Mouse (Mus musculus) C2C12 (cell line): ENCODE results near the gene Akr1d1.

Experiments
- CEBPB ChIP-seq: IDR thresholded peaks from one replicate; pipeline ENCODE4 v1.6.1; 2011; ENCODE audit warnings: low read depth, mild to moderate bottlenecking, control low read depth, moderate library complexity
- CTCF ChIP-seq: IDR thresholded peaks from one replicate; pipeline ENCODE4 v1.5.1; 2011; ENCODE audit not compliant: control insufficient read depth, insufficient read depth, insufficient read length
- MYOG ChIP-seq: IDR thresholded peaks from one replicate; pipeline ENCODE4 v1.6.1; 2011; ENCODE audit not compliant: control insufficient read depth, insufficient read length; ENCODE audit errors: extremely low read depth

GRCm38 (mm10) chr6:37612603-37613284 is 82.8 kb downstream of the Akr1d1 start:
- TF ChIP-seq CEBPB (no peak), CTCF (no peak), MYOG (no peak)
